Mouse (Mus musculus) heart, adult 11 months (tissue): Measurements from ENCODE around the gene D17H6S53E.

Experiments used
- DNase-seq: peaks from one replicate; pipeline ENCODE4 v3.0.0; 2022

Gene D17H6S53E

DNA sequence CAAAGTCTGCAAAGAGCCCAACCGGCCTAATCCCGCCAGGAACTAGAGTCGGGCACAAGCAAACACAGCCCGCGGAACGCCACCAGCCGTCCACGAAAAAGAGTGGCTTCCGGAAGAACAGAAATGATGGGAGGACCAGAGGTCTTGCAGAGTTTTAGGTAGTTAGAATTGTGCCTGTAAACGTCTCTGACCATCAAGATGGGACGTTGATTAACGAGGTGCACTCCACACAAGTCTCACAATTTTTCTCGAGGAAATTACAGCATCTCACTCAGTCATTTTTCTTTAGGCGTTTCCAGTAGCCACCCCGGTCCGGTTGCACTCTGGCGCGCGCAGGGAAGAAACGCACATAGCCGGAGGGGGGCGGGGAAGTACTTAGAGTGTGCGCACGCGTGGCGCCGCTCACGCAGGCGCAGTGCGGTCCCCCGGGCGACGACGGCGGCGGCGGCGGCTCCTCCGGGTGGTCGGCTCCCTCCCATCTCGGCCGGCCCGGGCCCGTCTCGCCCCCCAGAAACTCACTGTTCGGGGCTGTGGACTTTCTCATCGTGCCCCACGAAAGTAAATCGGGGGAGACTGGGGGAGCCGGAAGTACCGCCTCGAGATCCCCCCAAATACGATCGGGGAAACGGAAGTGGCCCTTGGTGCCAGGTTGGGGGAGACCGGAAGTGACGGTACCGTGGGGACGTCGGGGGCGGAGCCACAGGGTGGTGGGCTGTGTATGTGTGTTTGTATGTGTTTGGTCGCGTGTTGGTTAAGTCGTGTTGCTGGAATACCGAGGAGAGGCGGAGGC, 8.8 kb downstream of the D17H6S53E start, which contains the start of gene Bag6:
Gene Bag6 (plus strand): TSS at position 378 of the 790 bp plus-strand sequence.
- peak; percentile 100 for DNase-seq

DNA sequence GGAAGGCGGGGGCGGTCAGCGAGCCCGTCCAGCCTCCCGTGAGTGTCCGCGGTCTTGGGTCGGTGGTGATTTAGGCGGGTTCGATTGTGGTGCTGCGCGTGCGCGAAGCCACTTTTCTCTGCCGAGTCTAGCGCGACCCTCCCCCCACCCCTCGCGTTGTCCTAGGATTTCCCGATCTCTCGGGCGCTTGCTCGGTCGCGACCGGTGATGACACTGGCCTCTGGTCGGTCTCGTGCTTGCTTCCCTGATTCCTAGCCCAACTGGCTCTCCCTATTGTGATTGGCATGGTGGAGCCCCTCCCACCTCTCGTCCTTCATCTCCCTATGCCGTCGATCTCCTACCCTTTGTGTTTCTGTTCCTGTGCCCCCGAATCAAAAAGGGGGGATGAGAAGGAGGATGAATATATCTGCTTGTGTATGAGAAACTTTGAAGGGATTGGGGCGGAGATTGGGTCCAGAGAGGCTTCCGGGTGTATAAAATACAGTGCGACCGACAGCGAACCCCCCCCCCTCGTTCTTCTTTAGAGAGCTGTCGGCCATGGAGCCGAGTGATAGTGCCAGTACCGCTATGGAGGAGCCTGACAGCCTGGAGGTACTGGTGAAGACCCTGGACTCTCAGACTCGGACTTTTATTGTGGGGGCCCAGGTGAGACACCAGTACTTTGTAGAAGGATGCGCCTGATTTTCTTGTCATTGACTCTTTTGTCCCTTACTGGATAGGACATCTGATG, 9.6 kb downstream of the D17H6S53E start:
- no peak for DNase-seq

DNA sequence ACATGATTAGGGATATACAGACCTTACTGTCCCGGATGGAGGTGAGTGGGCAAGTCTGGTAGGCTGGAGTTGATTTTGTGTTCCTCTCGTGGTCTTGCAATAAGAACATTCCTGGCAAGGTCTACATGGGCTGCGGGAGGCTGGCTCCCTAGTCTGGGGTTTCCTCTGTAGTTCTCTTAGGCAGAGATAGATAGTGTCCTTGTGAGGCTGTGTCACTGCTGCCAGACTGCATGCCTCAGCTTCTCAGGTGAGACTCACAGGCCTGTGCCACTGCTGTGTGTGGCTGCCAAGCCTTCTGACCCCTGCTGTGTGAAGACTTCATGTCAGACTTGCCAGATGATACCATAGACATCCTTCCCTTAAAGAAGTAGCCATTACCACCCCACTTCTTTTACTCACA, 13.1 kb downstream of the D17H6S53E start:
- DNase-seq: no peak

DNA sequence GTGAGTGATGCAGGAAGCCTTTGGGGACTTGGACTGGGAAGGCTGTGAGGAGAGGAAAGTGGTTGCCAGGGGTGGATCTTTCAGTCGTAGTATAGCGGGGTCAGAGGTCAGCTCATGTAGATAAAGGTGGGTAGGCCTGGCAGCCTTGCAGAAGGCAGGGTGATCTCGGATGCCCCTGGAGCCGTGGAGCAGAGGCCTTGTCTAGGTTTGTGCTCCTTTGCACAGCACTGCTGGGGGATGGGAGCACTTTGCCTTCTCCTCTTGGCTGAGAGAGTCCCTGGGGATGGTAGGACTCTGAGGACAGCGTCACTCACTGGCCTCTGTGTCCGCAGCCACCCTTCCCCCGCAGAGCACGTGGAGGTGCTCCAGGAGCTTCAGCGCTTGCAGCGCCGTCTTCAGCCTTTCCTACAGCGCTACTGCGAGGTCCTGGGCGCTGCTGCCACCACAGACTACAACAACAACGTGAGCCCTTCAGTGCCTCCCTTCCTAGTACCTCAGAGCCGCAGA, 14.4 kb downstream of the D17H6S53E start:
- peak; percentile 95 for DNase-seq

DNA sequence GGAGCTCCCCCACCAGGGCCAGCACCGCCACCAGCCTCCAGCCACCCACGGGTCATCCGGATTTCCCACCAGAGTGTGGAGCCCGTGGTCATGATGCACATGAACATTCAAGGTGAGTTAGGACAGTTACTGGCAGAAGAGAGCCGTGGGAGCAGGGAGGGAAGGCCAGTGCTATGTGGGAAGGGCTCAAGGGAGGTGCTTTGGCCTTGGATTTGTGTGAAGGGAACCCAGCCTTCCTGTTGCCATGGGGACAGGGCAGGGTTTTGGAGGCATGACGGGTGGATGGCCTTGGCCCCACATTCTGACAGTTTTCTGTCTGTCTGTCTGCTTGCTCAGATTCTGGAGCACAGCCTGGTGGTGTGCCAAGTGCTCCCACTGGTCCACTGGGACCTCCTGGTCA, 15.8 kb downstream of the D17H6S53E start:
- DNase-seq: no peak

DNA sequence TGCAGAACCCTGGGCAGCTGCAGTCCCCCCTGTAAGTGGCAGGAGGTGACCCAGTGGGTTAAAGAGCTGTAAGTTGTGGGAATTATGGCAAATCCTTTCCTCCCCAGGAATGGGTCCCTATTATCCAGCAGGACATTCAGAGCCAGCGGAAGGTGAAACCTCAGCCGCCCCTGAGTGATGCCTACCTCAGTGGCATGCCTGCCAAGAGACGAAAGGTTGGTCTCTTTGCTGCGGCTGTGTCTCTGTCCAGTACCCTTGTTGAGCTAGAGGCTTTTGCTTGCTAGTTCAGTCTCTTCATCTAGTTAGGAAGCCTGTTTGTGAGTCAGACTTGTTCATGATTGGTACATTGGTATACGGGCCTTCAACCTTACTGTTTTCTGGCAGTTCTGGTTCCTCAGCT, 20.0 kb downstream of the D17H6S53E start:
- no peak for DNase-seq

DNA sequence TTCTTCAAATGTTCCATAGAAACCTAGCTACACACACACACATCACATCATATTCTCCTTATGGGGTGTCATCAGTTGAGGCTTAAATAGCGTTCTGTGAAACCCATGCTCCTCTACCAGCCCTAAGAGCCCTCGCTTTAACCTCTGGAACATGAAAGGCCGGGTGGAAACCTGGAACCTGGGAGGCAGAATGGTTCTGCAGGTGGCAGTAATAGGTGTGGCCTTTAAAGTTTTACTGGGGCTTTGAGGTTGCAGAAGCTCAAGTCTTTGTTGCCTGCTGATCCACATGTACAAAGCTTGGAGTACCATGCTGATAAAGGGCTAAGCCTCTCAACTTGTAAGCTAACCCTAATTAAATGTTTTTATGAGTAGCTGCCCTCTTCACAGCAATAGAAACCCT, 21.2 kb downstream of the D17H6S53E start:
- DNase-seq: no peak

DNA sequence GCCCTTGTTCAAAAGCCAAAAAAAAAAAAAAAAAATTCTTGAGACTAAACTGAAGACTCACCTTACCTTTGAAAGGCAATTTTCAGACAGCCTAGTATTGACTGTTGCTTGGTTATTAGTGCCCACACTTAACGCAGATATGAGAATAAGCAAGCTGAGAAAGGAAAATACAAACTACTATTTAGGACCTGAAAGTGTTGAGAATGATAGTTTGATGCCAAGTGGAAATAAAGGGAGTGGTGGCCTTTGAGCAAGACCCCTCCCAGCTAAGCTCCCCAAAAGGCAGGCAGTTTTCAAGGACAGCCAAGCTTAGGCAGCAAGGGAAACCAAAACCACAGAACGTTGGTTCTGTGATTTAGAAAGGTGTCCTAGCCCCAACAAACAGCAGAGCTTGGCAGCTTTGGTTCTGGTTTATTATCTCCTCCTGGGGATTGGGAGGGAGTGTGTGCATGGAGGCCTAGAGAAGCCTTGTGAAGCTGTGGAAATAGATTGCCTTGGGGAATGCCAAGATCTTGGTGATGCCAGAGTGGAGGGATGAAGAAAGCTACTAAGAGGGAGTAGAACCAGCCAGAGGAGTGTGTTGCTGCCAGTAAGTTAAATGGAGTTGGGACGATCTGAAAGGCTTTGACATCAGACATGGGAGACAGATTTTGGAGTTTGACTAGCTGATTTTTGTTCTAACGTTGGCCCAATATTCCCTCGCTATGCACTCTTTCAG, 21.9 kb downstream of the D17H6S53E start:
- no peak for DNase-seq

DNA sequence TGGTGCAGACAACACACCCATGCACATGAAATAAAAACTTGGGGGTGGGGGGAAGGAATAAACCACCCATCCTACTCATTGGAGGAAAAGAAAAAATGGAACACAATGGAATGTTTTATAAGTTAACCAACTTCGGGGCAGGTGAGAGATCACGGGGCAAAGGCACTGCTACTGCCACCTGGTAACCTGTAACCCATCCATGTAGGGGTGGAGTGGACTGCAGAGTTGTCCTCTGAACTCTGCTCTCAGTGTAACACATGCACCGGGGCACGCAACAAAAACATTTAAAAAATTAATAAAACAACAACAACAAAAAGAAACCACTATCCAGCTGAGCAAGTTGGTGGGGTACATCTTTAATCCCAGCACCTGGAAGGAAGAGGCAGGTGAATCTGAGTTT, 25.9 kb downstream of the D17H6S53E start:
- DNase-seq: no peak

DNA sequence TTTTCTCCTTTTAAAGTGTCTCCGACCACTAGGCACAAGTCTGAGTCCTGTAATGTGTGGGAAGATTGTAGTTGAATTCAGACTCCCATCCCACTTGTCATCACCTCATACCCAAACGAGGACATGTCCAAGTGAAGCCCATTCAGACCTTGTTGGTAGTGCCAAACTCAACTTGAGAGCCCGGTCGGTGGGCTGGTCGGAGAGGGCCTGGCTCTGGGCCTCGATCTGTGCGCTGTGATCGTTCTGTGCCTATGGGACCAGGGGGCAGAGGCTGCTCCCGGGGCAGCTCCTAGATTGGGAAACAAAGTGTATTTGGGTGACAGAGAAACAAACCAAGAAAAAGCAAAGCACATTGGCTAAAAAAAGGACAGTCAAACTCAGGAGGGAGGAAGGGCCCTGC, 26.9 kb downstream of the D17H6S53E start:
- peak; percentile 90 for DNase-seq

DNA sequence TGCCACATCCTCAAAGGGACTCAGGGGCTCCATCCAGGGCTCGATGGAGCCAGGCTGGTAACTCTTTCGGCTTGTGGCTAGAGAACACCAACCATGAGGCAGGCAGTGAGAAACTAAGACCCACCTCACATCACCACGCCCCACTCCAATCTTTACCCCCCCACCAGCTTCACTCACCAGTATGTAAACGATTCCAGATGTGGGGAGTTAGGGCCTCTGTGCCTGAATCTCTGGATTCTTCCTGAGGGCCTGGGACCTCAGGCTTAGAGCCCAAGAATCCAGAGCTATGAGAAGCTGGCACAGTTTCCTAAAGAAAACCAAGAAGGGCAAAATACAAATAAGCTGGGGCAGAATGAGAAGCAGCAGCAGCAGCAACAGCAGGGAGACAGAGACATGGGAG, 27.8 kb downstream of the D17H6S53E start:
- DNase-seq: no peak

DNA sequence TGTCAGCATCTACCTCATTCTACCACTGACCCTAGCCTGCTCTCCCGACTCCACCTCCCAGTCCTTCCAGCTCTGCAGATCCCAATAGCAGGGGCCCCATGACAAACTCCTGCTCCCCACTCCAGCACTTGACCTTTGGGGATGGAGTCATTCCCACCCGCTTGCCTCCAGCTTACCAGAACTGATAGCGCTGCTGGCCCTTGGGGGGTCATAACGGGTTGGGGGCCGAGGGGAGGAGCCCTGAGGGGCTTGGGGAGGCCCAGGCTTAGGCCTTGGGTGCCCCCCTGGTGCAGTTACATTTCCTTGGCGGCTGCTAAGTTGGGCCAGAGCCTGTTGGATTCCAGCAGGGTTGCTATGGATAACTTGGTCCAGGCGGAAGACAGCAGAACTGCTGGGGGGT, 28.4 kb downstream of the D17H6S53E start:
- DNase-seq: peak; percentile 92

DNA sequence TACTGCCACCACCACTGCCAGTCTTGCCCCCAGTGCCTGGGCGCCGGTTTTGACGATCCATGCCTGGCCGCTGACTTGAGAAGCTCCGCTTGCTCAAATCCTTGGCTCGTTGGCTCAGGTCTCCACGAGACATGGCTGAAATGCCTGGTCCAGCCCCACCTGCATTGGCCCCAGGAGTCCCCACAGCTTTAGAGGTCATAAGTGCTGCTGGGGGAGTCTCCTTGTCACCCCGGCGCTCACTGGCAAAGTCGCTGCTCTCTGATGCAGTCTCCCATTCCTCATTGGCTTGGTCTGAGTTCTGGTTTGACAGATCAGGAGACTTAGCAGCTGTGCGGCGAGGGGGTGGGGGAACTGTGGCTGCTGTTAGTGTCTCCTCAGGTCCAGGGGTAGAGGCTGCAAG, 29.3 kb downstream of the D17H6S53E start:
- peak; percentile 93 for DNase-seq

DNA sequence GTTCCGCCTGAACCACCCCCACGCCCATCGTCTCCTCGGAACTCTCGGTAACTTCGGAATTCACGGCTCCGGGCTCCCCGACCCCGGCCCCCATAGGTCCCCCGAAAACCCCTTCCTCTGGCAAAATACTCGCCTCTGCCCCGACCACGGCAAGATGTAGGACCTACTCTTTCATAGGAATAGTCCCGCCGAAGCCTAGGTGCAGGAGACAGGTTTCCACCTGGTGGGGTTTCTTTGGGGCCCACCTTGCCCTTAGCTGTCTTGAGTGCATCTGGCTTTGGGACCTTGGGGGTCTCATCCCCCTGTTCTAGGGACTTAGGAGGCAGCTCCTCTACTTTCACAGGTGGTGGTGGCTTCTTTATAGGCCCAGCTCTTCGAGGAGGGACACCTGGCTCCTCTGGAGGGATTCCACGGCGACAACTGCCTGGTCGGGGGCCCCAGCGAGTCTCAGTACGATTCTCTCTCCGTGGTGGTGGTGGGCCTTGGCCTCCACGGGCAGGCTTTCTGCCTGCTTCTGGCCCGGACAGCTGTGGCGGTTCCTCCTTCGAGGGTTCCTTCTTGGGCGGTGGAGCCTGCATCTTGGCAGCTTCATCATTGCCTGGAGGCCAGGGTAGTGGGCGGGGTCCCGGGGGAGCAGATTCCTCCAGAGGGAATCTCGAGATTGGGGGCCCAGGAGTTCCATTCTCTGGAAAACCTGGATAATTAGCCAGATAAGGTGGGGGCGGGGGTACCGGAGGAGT, 30.5 kb downstream of the D17H6S53E start:
- DNase-seq: peak; percentile 93

DNA sequence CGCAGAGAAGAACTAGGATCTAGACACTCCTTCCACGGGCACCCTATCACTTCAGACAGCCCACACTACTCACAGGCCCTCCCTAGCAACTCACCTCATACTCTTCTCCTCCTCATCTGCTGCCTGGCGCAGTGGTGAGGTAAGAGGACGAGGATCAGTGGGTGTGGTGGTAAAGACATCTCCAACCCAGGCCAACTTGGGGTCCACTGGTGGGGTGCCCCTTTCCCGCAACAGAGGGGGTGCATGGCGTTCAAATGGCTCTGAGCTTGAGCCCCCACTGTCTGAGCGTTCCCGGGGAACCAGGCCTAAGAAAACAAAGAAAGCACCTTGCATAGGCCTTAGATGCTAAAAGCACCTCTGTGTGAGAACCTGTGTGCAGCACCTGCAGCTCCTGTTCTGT, 31.1 kb downstream of the D17H6S53E start:
- DNase-seq: peak; percentile 91

DNA sequence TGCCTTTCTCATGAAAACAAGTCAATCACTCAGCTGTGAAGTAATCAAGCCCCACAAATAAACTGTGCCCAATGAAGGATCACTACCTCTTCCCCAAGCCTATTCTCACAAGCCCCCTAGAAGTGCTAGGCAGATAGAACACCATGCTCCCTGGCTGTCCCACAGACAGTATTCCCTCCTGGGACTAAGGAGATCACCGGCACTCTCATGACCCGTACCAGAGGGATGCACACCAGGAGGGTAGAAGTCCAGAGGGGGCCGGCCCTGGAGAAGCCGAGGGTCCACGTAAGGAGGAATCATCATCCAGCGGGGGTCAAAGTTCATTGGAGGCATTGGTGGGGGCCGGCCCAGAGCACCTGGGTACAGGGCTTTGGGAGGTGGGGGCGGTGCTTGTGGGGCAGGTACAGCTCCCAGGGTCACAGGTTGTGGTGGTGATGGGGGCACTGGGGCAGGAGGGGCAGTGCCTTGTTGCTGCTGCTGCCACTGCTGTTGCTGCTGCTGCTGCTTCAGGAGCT, 31.5 kb downstream of the D17H6S53E start:
- DNase-seq: peak; percentile 93

DNA sequence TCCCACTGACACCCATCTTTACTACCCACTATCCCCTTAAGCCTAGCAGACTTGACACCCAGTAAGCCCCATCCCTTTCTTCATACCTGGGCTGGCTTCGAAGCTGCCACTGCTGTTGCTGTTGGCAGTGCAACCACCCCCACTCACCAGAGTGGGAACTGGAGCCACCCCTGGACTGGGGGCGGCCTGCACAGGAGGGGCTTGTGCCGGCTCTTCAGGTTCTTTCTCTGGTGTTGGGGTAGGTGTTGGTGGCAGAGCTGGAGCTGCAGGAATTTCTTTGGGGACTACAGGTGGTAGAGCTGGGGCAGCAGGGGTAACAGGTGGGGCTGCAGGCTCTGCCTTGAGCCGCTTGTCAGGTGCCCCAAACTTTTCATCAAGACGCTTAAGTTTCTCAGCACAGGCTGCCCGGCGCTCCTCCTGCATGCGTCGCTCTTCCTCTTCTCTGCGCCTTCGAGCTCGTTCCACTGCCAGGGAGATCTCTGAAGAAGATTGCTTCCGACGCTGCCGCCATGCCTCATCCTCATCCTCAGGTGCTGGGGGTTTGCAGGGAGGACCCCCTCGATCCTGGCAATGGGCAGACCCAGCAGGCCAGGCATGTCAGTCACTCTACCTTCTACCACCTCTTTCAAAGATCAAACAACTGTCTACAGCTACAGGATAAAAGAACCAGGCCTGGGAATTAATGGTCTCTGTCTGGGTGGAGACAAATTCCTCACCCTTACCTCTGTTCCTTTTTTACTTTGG, 32.8 kb downstream of the D17H6S53E start:
- peak; percentile 90 for DNase-seq

DNA sequence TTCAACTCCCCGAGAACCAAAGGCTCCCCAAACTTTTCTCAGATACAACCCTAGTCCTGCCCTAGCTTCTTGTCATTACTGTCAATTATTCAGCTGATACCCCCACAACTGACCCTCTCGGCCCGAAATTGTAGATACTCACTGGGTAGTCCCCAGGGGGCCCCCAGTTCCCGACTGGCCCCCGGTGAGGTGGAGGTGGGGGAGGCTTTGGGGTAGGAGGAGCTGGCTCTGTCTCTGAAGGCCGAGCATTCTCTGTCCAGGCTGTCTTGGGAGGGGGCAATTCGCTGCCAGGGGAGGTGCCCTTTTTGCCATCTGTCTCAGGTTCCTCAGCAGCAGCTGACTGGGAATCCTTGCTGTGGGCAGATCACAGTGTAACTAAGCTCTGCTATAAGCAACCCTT, 33.5 kb downstream of the D17H6S53E start:
- DNase-seq: peak; percentile 91

DNA sequence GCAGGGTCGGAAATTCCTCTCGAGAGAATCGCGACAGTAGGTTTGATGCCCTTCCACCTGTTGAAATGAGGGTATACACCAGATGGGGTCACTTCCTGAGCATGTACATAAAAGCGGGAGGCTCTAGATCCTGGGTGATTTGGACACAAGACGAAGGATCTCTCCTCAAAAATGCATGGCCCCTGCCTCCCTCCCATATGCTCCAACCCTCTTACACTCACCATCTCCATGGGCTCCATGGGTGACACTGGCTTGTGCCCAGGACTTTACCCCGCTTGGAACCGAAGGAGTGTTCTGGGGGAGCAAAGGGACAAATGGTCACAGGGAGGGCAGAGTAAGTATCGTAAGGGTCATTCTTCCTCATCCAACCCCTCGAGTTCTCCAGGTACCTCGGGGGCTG, 35.2 kb downstream of the D17H6S53E start:
- DNase-seq: peak; percentile 92

DNA sequence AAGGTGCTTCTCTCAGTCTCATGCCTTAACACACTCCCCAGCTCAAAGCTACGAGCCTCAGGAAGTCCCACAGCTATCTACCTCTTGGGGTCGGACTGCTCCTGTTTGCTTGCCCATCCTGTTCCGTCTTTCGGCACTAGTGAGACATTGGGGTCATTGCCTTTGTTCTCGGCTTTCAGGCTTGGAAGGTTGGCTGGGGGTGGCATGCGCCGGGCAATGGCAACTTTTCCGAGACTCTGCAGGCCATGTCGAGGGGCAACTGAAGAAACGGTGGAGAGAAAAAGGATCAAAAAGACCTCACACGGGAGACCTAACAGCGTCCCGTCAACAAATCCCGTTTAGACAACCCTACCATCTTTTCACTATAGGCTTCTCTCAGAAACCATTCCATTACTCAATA, 35.9 kb downstream of the D17H6S53E start:
- DNase-seq: peak; percentile 90

DNA sequence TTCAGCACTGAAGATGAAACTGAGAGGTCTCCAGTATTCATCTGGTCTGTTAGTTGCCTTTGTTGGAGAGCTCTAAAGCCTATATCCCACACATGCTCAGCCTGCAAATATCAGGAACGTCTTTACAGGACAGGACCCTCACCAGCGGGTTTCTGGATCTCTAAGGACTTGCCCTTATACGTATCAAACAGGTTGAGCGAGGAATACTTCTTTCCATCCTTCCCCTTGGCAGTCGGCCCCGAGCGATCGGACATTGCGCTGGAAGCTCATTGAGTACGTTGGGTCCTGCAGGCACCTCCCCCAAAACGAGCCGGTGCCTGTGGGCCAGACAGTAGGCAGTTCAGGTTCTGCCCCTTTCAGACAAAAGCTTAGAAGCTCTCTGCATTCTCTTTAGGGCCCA, 36.6 kb downstream of the D17H6S53E start:
- peak; percentile 95 for DNase-seq
